Mouse (Mus musculus): Measurements from ENCODE around the gene Prepl. TPM values are rescaled to one million over a fixed set of nuclear protein-coding genes. Genes with fewer than 3 reads are reported as not detected.
A peak's percentile ranks its signal among the peaks of the same experiment; 100 is the strongest.

Gene Prepl
- polyA plus RNA-seq, 1 experiment from 2014 or later: 22.5 TPM

GRCm38 (mm10) chr17:85023247-85024167, 66.5 kb downstream of the Prepl start:
- WGBS: 61% methylated on average over 22 of the region's 22 CpGs
- Histone ChIP-seq H3K9ac (no peak overlapping the region), H3K4me2 (peak overlapping the region; percentile 34; the same call in 1 of the 2 replicates), H3K9me3 (no peaks in the 10 kb centered on the region), H3K27ac (replicated peaks) (no peak overlapping the region), H3K27me3 (replicated peaks) (no peaks in the 10 kb centered on the region), H3K36me3 (peaks cover 7% of the 10 kb centered on the region; the same call in 1 of the 2 replicates), H3K4me3 (no peak overlapping the region), H3K4me1 (peaks cover 5% of the 10 kb centered on the region)
- ATAC-seq (ENCODE audit: extremely low read depth, insufficient number of reproducible peaks, low FRiP score, low TSS enrichment): no peak

DNA sequence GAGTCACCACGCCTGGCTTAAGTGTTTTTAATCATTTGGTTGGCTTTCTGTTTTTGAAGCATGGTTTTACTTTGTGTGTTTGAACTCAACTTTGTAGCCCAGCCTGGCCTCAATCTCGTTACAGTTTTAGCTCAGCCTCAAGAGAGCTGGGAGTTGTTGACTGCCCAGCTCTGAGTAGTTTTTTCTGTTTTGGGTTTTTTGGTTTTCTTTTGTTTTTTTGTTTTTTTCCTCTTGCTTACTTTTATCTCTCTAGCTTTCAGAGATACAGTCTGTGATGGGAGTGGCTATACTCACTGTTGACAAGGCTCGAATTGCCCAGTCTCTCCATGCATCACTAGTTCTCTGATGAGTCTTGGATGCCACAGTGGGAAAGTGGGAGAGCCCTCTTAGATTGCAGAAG, 69.7 kb downstream of the Prepl start:
- Histone ChIP-seq H3K36me3 (peaks cover 9% of the 10 kb centered on the region; the same call in 1 of the 2 replicates), H3K9ac (no peak overlapping the region), H3K27ac (replicated peaks) (no peak overlapping the region), H3K9me3 (no peaks in the 10 kb centered on the region), H3K4me1 (peaks cover 11% of the 10 kb centered on the region), H3K4me2 (no peak overlapping the region), H3K4me3 (no peak overlapping the region), H3K27me3 (replicated peaks) (no peaks in the 10 kb centered on the region)
- WGBS: 85% methylated on average over 3 of the region's 3 CpGs
- no peak for ATAC-seq (ENCODE audit: extremely low read depth, insufficient number of reproducible peaks, low FRiP score, low TSS enrichment)

DNA sequence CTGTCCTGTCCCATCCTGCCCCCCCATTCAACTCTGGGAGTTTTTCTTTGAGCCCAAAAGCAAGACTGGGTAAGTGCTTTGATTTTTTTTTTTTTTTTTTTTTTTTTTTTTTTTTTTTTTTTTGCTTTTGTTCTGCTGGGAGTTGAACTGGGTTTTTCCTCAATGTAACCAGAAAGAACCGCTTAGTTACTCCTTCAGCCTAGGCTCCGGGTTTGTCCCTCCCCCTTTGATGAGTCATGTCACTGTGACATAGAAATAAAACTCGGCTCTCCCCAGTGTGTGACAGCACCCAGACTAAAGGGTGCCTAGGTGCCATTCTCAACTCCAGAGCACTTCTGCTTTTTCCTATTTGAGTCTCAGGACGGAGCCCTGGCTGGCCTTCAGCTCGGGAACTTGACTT, 71.2 kb downstream of the Prepl start:
- no peaks in the 10 kb centered on the region for H3K9me3 ChIP-seq
- no peak overlapping the region for H3K4me2 ChIP-seq
- no peaks in the 10 kb centered on the region for H3K27me3 ChIP-seq (replicated peaks)
- no peak for ATAC-seq (ENCODE audit: extremely low read depth, insufficient number of reproducible peaks, low FRiP score, low TSS enrichment)
- H3K9ac ChIP-seq: no peak overlapping the region
- WGBS: 73% methylated on average over 5 of the region's 5 CpGs
- 0 out of 2 replicates have a peak, but pooled peaks cover 2% of the 10 kb centered on the region for H3K36me3 ChIP-seq
- H3K4me3 ChIP-seq: no peak overlapping the region
- H3K27ac ChIP-seq (replicated peaks): no peak overlapping the region
- peaks cover 10% of the 10 kb centered on the region for H3K4me1 ChIP-seq

DNA sequence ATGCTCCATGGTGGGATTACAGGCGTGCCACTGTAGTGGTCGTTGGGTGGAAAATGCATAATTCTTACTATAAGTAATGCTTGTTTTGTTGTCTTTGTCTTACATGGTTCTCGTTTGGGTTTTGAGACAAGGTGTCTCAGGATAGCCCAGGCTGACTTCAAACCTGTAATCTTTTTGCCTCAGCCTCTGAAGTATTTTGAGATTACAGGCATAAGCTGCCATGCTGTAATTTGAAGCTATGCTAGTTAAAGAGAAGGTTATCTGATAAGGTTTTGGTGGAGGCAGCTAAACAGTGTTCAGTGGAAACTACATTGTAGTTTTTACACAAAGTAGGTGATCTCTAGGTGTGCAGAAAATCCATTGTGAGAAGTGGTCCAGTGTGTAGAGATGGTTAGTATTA, 71.7 kb downstream of the Prepl start:
- 0 out of 2 replicates have a peak, but pooled peaks cover 2% of the 10 kb centered on the region for H3K36me3 ChIP-seq
- no peaks in the 10 kb centered on the region for H3K27me3 ChIP-seq (replicated peaks)
- no peak overlapping the region for H3K4me3 ChIP-seq
- ATAC-seq (ENCODE audit: extremely low read depth, insufficient number of reproducible peaks, low FRiP score, low TSS enrichment): no peak
- H3K4me2 ChIP-seq: no peak overlapping the region
- H3K9ac ChIP-seq: no peak overlapping the region
- H3K4me1 ChIP-seq: peaks cover 8% of the 10 kb centered on the region
- H3K27ac ChIP-seq (replicated peaks): no peak overlapping the region
- H3K9me3 ChIP-seq: no peaks in the 10 kb centered on the region
- 83% methylated on average over 3 of the region's 3 CpGs for WGBS

DNA sequence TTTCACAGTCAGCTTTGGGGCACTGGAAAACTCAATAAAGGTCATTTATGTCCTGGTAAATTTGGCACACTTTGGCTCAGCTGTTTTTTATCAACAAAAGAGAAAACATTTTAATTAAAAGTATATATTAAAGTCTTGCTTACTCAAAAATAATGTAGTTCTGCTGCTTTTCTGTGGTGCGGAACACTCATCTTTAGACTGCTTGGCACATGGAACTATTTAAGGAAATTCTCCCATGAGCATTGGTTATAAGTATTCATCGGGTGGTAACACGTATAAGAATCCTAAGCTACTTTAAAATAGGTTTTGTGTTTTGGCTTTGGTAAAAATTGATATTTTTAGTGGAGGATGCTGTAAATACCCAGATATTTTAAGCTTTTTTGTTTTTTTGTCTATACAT, 75.4 kb downstream of the Prepl start:
- Histone ChIP-seq H3K9me3 (no peaks in the 10 kb centered on the region), H3K4me3 (no peak overlapping the region), H3K4me2 (no peak overlapping the region), H3K9ac (no peak overlapping the region), H3K36me3 (peaks cover 26% of the 10 kb centered on the region), H3K27ac (replicated peaks) (no peak overlapping the region), H3K4me1 (peaks cover 6% of the 10 kb centered on the region; the same call in 1 of the 2 replicates), H3K27me3 (replicated peaks) (no peaks in the 10 kb centered on the region)
- 93% methylated on average over 3 of the region's 3 CpGs for WGBS
- no peak for ATAC-seq (ENCODE audit: extremely low read depth, insufficient number of reproducible peaks, low FRiP score, low TSS enrichment)

DNA sequence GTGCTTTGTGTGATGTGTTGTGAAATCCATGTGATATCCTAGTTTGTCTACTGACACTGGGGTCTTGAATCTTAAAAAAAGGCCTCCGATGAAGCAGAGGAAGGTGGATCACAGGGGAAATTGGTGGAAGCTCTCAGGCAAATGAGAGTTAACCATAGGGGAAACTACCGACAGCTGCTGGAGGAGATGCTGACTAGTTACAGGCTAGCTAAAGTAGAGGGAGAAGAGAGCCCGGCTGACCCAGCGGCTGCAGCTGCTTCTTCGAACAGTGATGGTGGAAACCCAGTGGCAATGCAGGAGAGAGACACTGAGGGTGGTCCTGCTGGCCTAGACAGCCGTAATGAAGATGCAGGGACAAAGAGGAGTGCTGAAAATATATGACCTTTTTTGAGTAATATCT, 76.6 kb downstream of the Prepl start:
- WGBS: 81% methylated on average over 6 of the region's 6 CpGs
- Histone ChIP-seq H3K4me2 (no peak overlapping the region), H3K9ac (no peak overlapping the region), H3K4me1 (peaks cover 6% of the 10 kb centered on the region; the same call in 1 of the 2 replicates), H3K27me3 (replicated peaks) (no peaks in the 10 kb centered on the region), H3K36me3 (peaks cover 28% of the 10 kb centered on the region), H3K4me3 (no peak overlapping the region), H3K27ac (replicated peaks) (no peak overlapping the region), H3K9me3 (no peaks in the 10 kb centered on the region)
- no peak for ATAC-seq (ENCODE audit: extremely low read depth, insufficient number of reproducible peaks, low FRiP score, low TSS enrichment)

Other genes with a start within 250 kb of the Prepl start
- gene Ppm1b, start 133.5 kb downstream of the Prepl start, polyA plus RNA-seq (2015; fragmentation: Nextera tagmentation; extraction: Ambion mirVana): 53.4 and 58.7 TPM in 2 replicates
- 0.12 and 0.22 TPM in 2 replicates for gene Slc3a1, start 61.9 kb downstream of the Prepl start, polyA plus RNA-seq (2015; fragmentation: Nextera tagmentation; extraction: Ambion mirVana)
- gene Camkmt, start 311 bp upstream of the Prepl start, polyA plus RNA-seq (2015; fragmentation: Nextera tagmentation; extraction: Ambion mirVana): 6.2 and 6.5 TPM in 2 replicates